Mouse (Mus musculus) kidney, adult 11 months (tissue): ENCODE measurements around the gene Styx.

ENCODE experiments used
- DNase-seq: peaks from one replicate; pipeline ENCODE4 v3.0.0; 2022

Gene Styx

DNA sequence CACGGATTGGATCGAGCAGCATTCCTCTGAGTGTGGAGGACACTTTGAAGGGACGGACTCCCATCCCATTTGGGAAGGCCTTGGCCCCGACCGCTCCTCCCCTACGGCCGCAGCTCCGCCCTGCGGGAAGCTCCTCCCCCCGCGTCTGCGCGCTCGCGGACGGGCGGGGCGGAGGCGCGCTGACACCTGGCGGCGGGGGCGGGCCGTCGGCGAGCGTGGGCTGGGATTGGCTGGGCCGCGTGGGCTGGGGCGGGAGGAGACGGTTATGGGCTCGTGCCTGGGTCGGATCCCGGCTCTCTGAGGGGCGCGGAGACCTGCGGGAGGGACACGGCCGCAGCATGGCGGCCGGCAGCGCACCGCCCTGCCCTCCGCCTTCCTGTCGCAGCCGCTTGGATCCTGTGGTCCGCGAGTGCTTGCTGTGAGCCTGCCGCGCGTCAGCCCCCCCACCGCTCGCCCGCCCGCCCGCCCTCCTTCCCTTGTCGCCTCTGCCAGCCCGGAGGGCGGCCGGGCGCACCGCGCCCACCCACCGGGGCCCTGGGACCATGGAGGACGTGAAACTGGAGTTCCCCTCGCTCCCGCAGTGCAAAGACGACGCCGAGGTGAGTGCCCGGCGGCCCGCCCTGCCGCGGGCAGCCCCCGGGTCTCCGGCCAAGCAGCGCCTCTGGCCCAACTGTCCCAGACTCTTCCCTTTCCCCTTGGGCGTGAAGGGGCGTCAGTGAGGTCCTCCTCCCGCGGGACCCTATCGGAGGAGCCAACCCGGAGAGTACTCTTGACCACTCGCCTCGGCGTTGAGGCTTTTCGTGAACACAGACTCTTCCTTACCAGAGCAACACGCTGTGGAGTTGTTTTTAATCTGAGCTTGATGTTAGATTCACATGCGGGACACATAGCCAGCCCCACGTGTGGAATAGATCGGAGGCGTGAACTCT, at the start of gene Styx:
Styx (plus strand) TSS at position 163 of the 929 bp plus-strand sequence.
- DNase-seq, result peak; percentile 94

GRCm38 (mm10) chr14:45303939-45304338, 47.0 kb upstream of the Styx start:
- no peak for DNase-seq

DNA sequence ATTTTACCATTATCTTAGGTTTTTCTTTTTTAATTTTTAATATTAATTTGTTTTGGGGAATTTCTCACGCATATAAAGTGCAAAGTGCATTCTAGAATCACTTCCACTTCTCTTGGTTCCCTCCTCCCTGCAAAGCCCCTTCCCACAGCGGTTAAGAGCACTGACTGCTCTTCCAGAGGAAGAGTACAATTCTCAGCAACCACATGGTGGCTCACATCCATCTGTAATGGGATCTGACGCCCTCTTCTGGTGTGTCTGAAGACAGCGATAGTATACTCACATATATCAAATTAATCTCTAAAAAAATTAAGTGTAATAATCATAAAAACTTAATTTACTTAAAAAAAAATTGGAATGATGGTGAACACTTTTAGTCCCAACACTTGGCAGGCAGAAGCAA, 46.5 kb upstream of the Styx start:
- DNase-seq, result no peak

DNA sequence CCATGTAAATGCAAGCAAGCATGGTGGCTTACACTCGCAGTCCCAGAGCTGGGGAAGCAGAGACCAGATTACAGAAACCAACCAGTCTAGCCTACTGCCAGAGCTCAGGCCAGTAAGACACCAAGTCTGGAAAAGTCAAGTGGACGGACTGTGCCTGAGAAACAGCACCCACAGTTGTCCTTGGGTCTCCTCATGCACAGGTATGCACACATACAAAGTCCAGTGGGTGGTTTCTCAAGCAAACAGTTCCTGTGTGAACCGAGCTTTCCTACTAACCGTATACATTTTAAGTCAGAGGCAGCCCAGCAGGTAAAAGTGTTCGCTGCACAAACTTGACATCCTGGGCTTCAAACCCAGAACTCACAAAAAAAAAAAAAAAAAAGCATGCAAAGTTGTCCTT, 45.0 kb upstream of the Styx start:
- no peak for DNase-seq

DNA sequence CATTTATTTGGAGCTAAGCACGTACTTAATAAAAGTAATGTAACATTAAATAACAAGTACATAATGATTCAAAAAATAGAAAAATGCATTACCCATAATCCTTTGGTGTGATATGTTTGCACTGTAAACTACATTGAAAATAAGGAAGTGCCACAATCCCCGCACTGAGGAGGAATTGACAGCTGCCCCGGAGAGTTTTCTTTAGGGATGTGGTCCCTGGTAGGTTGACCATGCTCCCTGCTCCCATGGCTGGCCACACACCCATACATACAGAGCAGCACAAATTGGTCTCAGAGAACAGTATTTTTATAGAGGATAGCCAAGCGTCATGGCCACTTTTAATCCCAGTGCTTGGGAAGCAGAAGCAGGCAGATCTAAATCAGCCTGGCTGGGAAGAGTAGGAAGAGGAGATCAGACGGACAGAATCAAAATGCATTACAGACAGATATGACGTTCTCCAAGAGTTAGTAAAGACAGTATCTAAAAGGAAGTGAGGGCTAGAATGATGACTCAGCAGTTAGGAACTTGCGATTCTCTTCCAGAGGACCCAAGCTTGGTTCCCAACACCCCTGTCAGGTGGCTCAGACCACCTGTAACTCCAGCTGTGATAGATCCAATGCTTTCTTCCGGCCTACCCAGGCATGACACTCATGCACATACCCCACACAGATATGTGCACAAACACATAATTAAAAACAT, 43.1 kb upstream of the Styx start:
- DNase-seq, result no peak

GRCm38 (mm10) chr14:45309646-45310045, 41.2 kb upstream of the Styx start:
- DNase-seq, result no peak

GRCm38 (mm10) chr14:45310101-45310500, 40.8 kb upstream of the Styx start:
- no peak for DNase-seq

- DNase-seq, result no peak
These were observed 34.0 kb upstream of the Styx start for GRCm38 (mm10) chr14:45316927-45317326.

DNA sequence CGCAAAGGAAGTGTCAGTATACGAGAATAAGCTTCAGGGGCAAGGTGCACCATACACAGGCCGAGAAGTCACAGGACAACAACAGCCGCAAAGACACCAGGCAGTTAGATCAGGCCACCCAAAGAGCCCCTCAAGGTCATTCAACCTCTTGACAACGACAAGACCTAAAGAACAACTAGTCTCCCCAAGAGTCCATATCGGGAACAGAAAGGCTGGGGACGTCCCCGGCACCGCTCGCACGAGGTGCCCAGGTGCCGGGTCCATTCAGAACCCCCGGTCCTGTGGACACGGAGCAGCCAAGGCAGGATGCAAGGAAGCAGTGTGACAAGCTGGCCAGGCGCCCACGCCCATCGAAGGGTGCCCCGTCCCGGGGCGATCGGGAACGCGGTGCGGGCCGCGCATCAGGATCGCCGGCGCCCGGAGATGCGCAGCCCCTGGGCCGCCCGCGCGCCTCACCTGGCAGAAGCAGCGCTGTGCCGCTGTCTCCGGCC, 32.9 kb upstream of the Styx start:
- DNase-seq, result peak; percentile 19

- peak; percentile 81 for DNase-seq
These were observed 32.3 kb upstream of the Styx start, which contains the start of gene Ero1l for GRCm38 (mm10) chr14:45318426-45319236. Ero1l (minus strand) TSS chr14:45318771.

GRCm38 (mm10) chr14:45319237-45319610, 31.7 kb upstream of the Styx start:
- no peak for DNase-seq

DNA sequence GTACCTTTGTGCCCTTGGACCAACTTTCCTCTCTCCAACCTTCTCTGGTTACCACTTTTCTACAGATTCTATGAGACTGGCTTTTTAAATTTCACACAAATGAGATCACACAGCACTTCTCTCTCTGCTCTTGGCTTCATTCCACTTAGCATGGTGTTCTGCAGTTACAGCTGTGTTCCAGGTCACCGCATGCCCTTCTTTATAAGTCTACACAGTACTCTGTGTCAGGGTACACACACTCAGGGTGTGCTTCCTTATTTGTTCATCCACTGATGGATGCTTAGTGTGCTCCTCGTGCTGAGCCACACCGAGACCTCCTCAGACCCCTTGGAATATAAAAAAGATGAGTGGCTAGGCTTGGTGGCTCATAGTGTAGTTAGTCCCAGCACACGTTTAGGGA, 30.8 kb upstream of the Styx start:
- no peak for DNase-seq

GRCm38 (mm10) chr14:45321067-45321466, 29.8 kb upstream of the Styx start:
- DNase-seq, result no peak

GRCm38 (mm10) chr14:45321622-45322021, 29.3 kb upstream of the Styx start:
- DNase-seq, result no peak

GRCm38 (mm10) chr14:45322450-45322849, 28.4 kb upstream of the Styx start:
- DNase-seq, result no peak

DNA sequence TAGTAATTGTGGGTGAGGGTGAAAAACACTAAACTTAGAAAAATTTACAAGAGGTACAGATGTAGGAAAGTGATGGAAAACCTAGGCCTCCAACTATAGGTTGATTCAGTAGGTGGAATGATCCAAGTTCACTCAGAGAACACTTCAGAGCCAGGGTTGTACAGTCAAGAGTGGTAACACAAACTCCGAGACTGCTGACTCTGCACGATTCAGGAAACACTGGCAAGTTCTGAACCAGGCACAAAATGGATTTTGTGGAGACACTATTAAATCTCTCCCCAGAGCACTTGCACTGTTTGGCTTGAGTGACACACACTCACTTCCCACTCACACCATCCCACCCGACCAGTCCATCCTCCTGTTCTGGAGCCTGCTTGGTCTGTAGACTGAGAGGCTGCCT, 27.6 kb upstream of the Styx start:
- DNase-seq, result no peak

DNA sequence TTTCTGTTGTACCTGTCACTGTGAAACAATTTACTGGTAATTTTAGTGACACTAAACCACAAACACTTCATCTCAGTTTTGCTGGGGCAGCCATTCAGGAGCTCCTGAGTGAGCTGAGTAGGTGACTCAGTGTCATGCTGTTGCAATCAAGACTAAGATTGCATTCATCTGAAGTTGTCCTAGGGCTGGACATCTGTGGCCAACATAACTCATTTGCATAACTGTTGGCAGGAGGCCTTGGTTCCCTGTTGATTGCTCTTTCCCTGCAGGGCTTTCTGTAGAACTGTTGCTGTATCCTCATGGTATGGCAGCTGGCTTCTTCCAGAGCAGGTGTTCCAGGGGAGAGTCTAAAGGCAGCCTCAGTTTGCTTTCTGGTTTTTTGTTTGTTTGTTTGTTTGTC, 25.4 kb upstream of the Styx start:
- peak; percentile 18 for DNase-seq

- DNase-seq, result no peak
These were observed 22.7 kb upstream of the Styx start for GRCm38 (mm10) chr14:45328072-45328713.

GRCm38 (mm10) chr14:45329018-45329588, 21.8 kb upstream of the Styx start:
- DNase-seq, result no peak

- DNase-seq, result peak; percentile 92
These were observed 21.2 kb upstream of the Styx start, which contains the start of gene Psmc6 for GRCm38 (mm10) chr14:45329589-45330181. Psmc6 (plus strand) TSS chr14:45329788.
